Mouse (Mus musculus): ENCODE results near the gene Tuba4a. TPM values are rescaled to one million over a fixed set of nuclear protein-coding genes. Genes with fewer than 3 reads are reported as not detected.

Tuba4a gene
- polyA plus RNA-seq (2015; fragmentation: Nextera tagmentation; extraction: Ambion mirVana): 113 and 119 TPM in 2 replicates

DNA sequence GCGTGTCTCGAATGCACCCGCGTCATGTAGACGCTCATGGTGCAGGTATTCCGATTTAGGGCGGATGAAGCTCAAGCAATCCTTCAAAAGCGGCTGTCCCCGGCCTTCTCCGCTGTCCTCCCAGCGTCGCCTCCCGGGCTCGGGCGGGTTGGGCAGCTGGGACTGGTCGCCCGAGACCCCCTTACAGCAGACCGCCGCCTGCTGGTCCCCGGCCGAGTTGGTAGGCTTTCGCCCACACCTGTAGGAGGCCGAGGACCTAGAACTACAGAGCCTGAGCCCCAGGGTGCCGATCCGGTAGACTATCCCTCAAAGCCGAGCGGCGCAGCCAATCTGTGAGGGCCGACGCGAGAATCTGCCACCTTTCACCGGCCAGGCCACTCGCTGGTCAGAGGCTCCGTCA is at the start of gene Tuba4a:
Tuba4a (minus strand) TSS at position 335 of the 400 bp plus-strand sequence.
- 3% methylated on average over 34 of the region's 34 CpGs for WGBS
- peak within 1 kb of the TSS; percentile 41 for H3K9ac ChIP-seq (ENCODE audit: low read depth, low read length)
- peak; percentile 38 for ATAC-seq
- peak within 1 kb of the TSS; percentile 100 for H3K4me2 ChIP-seq (replicated peaks; ENCODE audit: low read depth)
- H3K4me3 ChIP-seq (ENCODE audit: low read depth, low read length): peak within 1 kb of the TSS; percentile 44
- H3K36me3 ChIP-seq (ENCODE audit: control insufficient read depth, insufficient read depth): peaks cover 7% of the 10 kb centered on the region; the same call in 1 of the 2 replicates
- no peaks in the 10 kb centered on the region; the same call in none of the 2 replicates for H3K4me1 ChIP-seq (replicated peaks; ENCODE audit: control insufficient read depth, insufficient read depth, low read length)
- no peaks in the 10 kb centered on the region for H3K9me3 ChIP-seq (ENCODE audit: control insufficient read depth)
- TF ChIP-seq CTCF (IDR thresholded peaks at IDR 0.05; ENCODE audit: low read depth): peak; percentile 51
- peaks cover 15% of the 10 kb centered on the region; the same call in 1 of the 2 replicates for H3K27me3 ChIP-seq (replicated peaks; ENCODE audit: control insufficient read depth, insufficient read depth, low read length)
- peak within 1 kb of the TSS; percentile 23 for H3K27ac ChIP-seq (ENCODE audit: low read depth, low read length)

DNA sequence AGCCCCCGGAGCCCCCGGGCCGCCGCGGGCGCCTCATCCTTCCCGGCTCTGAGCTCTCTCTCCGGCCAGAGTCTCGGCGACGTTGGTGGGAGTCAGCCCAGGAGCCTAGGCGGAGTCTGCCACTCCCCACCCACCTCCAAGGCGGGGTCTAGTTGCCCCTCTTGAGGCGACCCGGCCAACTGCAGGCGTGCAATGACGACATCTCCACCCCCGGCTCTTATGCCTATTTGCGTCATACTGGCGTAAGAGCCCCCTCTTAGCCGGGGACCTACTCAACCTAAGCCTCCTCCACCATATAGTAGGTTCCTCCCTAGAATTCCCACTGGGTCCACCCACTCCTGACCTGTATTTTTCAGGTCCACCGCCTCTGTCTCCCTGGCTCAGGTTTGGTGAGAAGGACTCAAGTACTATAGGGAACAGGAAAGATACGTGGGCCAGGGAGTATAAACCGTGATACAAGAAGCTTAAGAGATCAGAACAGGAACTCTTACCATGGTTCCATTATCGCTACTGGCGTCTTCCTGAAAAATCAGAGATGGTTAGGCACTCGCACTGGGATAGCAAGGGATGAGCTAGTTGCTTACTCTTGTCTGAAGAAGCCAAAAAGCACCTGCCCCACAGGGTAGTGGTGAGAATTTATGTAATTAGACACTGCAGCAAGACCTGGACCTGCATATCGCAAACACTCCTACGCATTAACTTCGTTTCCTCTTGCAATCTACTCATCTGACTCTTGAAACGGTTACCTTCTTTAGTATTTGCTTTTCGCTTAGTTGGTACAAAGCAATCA is 44.6 kb upstream of the Tuba4a start, which contains the start of gene Ptprn:
Ptprn (minus strand) TSS at position 412 of the 790 bp plus-strand sequence.
- 12% methylated on average over 31 of the region's 32 CpGs for WGBS
- Histone ChIP-seq H3K9ac (ENCODE audit: low read depth, low read length) (no peak within 1 kb of the TSS), H3K4me2 (replicated peaks; ENCODE audit: low read depth) (no peak within 1 kb of the TSS), H3K27ac (ENCODE audit: low read depth, low read length) (no peak within 1 kb of the TSS), H3K9me3 (ENCODE audit: control insufficient read depth) (no peaks in the 10 kb centered on the region), H3K4me1 (replicated peaks; ENCODE audit: control insufficient read depth, insufficient read depth, low read length) (no peaks in the 10 kb centered on the region), H3K4me3 (ENCODE audit: low read depth, low read length) (peak within 1 kb of the TSS; percentile 11; the same call in 1 of the 2 replicates), H3K27me3 (replicated peaks; ENCODE audit: control insufficient read depth, insufficient read depth, low read length) (peaks cover 40% of the 10 kb centered on the region), H3K36me3 (ENCODE audit: control insufficient read depth, insufficient read depth) (no peaks in the 10 kb centered on the region)
- TF ChIP-seq CTCF (IDR thresholded peaks at IDR 0.05; ENCODE audit: low read depth): no peak
- no peak for ATAC-seq

DNA sequence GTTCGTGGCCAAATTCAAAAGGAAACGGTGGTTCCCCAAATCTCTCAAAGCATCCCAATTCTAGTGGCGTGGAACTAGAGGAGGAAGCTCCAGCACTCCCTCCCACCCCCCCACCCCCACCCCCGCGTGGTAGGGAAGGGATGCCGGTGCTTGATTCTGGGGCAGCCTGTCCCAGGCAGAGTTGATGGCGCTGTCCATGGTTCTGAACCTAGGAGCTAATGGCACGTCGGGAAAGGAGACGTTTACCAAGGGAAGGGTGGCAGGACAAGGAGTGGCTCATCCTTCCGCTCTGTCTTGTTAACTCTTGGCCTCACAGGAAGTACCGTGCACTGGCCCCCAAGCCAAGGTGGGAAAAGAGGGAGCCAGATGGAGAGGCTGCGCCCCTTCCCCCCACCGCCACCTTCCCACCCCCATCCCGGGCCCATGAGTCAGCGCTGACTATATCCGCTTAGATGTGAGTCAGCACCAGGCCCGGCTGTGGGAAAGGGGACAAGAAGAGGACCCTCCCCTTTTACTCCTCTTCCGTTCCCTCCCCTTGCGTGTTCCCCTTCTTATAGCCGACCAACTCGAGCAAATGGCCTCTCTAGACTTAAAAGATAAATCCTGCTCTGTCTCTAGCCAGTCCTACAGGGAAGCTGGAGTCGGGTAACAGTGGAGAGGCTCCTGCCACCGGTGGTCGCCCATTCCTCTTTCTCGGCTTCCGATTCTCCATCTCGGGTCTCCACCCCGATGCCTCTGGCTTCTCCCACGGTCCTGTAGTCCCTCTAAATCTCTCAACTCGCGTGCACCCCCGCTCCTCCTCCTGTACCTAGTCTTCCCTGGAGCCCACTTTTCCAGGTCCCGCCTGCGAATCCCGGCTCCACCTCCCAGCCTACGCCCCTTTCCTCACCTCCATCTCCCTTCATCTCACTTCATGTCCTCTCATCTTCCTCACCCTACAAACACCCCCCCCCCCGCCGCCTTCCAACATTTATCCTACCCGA is 43.6 kb upstream of the Tuba4a start:
- 0 out of 2 replicates have a peak overlapping the region, but pooled peaks have one; percentile 6 for H3K4me2 ChIP-seq (replicated peaks; ENCODE audit: low read depth)
- 2% methylated on average over 39 of the region's 40 CpGs for WGBS
- no peaks in the 10 kb centered on the region for H3K9me3 ChIP-seq (ENCODE audit: control insufficient read depth)
- peak; percentile 16; the same call in 1 of the 2 replicates for ATAC-seq
- no peak overlapping the region; the same call in 1 of the 2 replicates for H3K4me3 ChIP-seq (ENCODE audit: low read depth, low read length)
- H3K36me3 ChIP-seq (ENCODE audit: control insufficient read depth, insufficient read depth): no peaks in the 10 kb centered on the region
- no peak overlapping the region for H3K9ac ChIP-seq (ENCODE audit: low read depth, low read length)
- no peak for TF ChIP-seq CTCF (IDR thresholded peaks at IDR 0.05; ENCODE audit: low read depth)
- no peak overlapping the region for H3K27ac ChIP-seq (ENCODE audit: low read depth, low read length)
- H3K27me3 ChIP-seq (replicated peaks; ENCODE audit: control insufficient read depth, insufficient read depth, low read length): peaks cover 37% of the 10 kb centered on the region
- H3K4me1 ChIP-seq (replicated peaks; ENCODE audit: control insufficient read depth, insufficient read depth, low read length): no peaks in the 10 kb centered on the region

DNA sequence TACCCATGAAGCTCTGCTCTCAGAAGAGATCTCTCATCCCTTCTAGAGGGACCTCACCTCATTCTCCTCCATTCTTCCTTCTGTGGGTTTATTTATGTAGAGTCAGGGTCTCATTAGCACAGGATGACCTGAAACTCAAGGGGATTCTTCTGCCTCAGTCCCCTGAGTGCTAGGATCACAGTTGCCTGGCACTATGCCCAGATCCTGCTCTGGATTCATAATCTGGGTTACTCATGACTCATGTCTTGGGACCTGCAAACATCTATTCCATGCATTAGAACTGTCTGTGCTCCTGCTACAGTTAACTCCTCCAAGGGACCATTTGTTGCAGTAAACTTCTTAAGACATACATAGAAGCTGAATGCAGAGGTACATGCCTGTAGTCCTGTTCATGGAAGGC is 41.6 kb upstream of the Tuba4a start:
- no peak overlapping the region for H3K9ac ChIP-seq (ENCODE audit: low read depth, low read length)
- no peaks in the 10 kb centered on the region for H3K9me3 ChIP-seq (ENCODE audit: control insufficient read depth)
- no peak for TF ChIP-seq CTCF (IDR thresholded peaks at IDR 0.05; ENCODE audit: low read depth)
- H3K4me3 ChIP-seq (ENCODE audit: low read depth, low read length): no peak overlapping the region
- peaks cover 37% of the 10 kb centered on the region for H3K27me3 ChIP-seq (replicated peaks; ENCODE audit: control insufficient read depth, insufficient read depth, low read length)
- H3K36me3 ChIP-seq (ENCODE audit: control insufficient read depth, insufficient read depth): no peaks in the 10 kb centered on the region
- H3K27ac ChIP-seq (ENCODE audit: low read depth, low read length): no peak overlapping the region
- no peak for ATAC-seq
- no peak overlapping the region for H3K4me2 ChIP-seq (replicated peaks; ENCODE audit: low read depth)
- no peaks in the 10 kb centered on the region for H3K4me1 ChIP-seq (replicated peaks; ENCODE audit: control insufficient read depth, insufficient read depth, low read length)

DNA sequence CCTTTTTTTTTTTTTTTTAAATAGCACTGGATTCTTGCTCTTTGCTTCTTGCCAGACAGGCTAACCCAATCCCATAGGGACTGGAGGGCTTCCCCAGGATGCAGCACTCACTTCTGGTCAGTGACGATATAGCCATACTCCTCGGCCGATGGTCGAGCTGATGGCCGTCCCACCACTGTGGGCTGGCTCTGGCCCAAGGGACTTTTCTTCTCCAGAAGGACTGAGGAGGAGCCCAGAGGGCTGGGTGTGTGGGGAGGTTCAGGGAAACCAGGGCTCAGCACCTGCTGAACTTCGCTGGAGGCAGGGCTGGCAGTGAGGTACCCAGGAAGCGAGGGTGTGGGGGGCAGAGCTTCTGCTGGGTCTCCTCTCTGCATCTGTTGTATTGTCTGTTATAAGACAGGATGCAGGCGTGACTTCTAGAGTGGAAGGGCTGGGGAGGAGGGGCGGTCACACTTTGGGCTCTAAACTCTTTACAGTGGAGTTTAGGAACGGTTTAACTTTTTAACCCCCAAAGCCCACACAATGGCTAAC is 35.9 kb upstream of the Tuba4a start:
- Histone ChIP-seq H3K27ac (ENCODE audit: low read depth, low read length) (no peak overlapping the region), H3K4me3 (ENCODE audit: low read depth, low read length) (no peak overlapping the region), H3K36me3 (ENCODE audit: control insufficient read depth, insufficient read depth) (no peaks in the 10 kb centered on the region), H3K9ac (ENCODE audit: low read depth, low read length) (no peak overlapping the region), H3K4me2 (replicated peaks; ENCODE audit: low read depth) (no peak overlapping the region), H3K4me1 (replicated peaks; ENCODE audit: control insufficient read depth, insufficient read depth, low read length) (no peaks in the 10 kb centered on the region), H3K27me3 (replicated peaks; ENCODE audit: control insufficient read depth, insufficient read depth, low read length) (no peaks in the 10 kb centered on the region), H3K9me3 (ENCODE audit: control insufficient read depth) (no peaks in the 10 kb centered on the region)
- no peak for TF ChIP-seq CTCF (IDR thresholded peaks at IDR 0.05; ENCODE audit: low read depth)
- ATAC-seq: no peak
- 58% methylated on average over 10 of the region's 10 CpGs for WGBS

All from intestine, postnatal 0 days (tissue).